In genomic region chr4:124079603-124080002, GRCm38 (mm10) we compare ENCODE assay signal across 28 mouse cellular contexts.
A peak's percentile ranks its signal among the peaks of the same experiment; 100 is the strongest.
DNase-seq lines count a peak whose midpoint lies in the region; ATAC-seq and TF ChIP-seq lines count a peak whose summit lies in the region.
"Had no signal": no experiment of that assay in that cellular context is flagged by ENCODE, and none has a peak within 500 bp of the region (broad histone marks: within the 10 kb centered on the region; RNA-seq: fewer than 3 reads in every experiment).

No protein-coding gene starts in this region.

- no peak overlapping the region for H3K4me2 ChIP-seq in intestine, embryonic 15.5 days (replicated peaks)
- H3K4me2 ChIP-seq in liver, embryonic 13.5 days: peak overlapping the region; percentile 24
- no peak overlapping the region for H3K4me2 ChIP-seq in stomach, embryonic 15.5 days
- H3K4me2 ChIP-seq: forebrain, embryonic 13.5 days; kidney, embryonic 15.5 days; limb, embryonic 13.5 days; midbrain, embryonic 15.5 days; neural tube, embryonic 15.5 days had no signal

- no peak overlapping the region for H3K27ac ChIP-seq in intestine, embryonic 15.5 days
- H3K27ac ChIP-seq in liver, embryonic 13.5 days: no peak overlapping the region
- no peak overlapping the region for H3K27ac ChIP-seq in stomach, embryonic 15.5 days
- H3K27ac ChIP-seq: forebrain, embryonic 13.5 days; kidney, embryonic 15.5 days; left cerebral cortex, adult 2 months; limb, embryonic 13.5 days; macrophage; midbrain, embryonic 10.5 days; midbrain, embryonic 15.5 days; neural tube, embryonic 15.5 days had no signal

- no peak overlapping the region for H3K9ac ChIP-seq in intestine, embryonic 15.5 days
- H3K9ac ChIP-seq in liver, embryonic 13.5 days: no peak overlapping the region
- no peak overlapping the region for H3K9ac ChIP-seq in stomach, embryonic 15.5 days
- H3K9ac ChIP-seq: forebrain, embryonic 13.5 days; kidney, embryonic 15.5 days; limb, embryonic 13.5 days; midbrain, embryonic 15.5 days; neural tube, embryonic 15.5 days had no signal

- peak; percentile 28; the same call in 1 of the 2 replicates for ATAC-seq in G1E (ENCODE audit: extremely low read depth, insufficient number of reproducible peaks, low FRiP score, poor library complexity, severe bottlenecking)
- peak; percentile 85 for ATAC-seq in intestine, embryonic 15.5 days
- peak; percentile 81 for ATAC-seq in liver, embryonic 13.5 days (ENCODE audit: low read depth)
- peak; percentile 27; the same call in 1 of the 2 replicates for ATAC-seq in stomach, embryonic 15.5 days (ENCODE audit: insufficient read depth, low FRiP score, low read depth)
- ATAC-seq: CD4-positive, CD25-positive, alpha-beta regulatory T cell, adult 4 months; forebrain, embryonic 13.5 days; hindbrain, embryonic 16.5 days; midbrain, embryonic 15.5 days had no signal

- H3K36me3 ChIP-seq in G1E (replicated peaks): no peaks in the 10 kb centered on the region
- H3K36me3 ChIP-seq in intestine, embryonic 15.5 days: no peaks in the 10 kb centered on the region
- H3K36me3 ChIP-seq in liver, embryonic 13.5 days: no peaks in the 10 kb centered on the region
- no peaks in the 10 kb centered on the region for H3K36me3 ChIP-seq in stomach, embryonic 15.5 days
- H3K36me3 ChIP-seq: kidney, embryonic 15.5 days; limb, embryonic 13.5 days; midbrain, embryonic 10.5 days; midbrain, embryonic 15.5 days; neural tube, embryonic 15.5 days had no signal

- no peaks in the 10 kb centered on the region for H3K9me3 ChIP-seq in G1E (replicated peaks)
- H3K9me3 ChIP-seq in intestine, embryonic 15.5 days: no peaks in the 10 kb centered on the region
- H3K9me3 ChIP-seq in liver, embryonic 13.5 days (replicated peaks): no peaks in the 10 kb centered on the region
- H3K9me3 ChIP-seq in stomach, embryonic 15.5 days: no peaks in the 10 kb centered on the region
- H3K9me3 ChIP-seq: forebrain, embryonic 13.5 days; kidney, embryonic 15.5 days; limb, embryonic 13.5 days; midbrain, embryonic 10.5 days; midbrain, embryonic 15.5 days; neural tube, embryonic 15.5 days had no signal

- H3K27me3 ChIP-seq in G1E (ENCODE audit: insufficient read depth, low read length): no peaks in the 10 kb centered on the region
- H3K27me3 ChIP-seq in intestine, embryonic 15.5 days (replicated peaks): no peaks in the 10 kb centered on the region
- no peaks in the 10 kb centered on the region for H3K27me3 ChIP-seq in liver, embryonic 13.5 days
- no peaks in the 10 kb centered on the region for H3K27me3 ChIP-seq in stomach, embryonic 15.5 days (replicated peaks)
- H3K27me3 ChIP-seq: kidney, embryonic 15.5 days; midbrain, embryonic 15.5 days had no signal

- no peak for DNase-seq in G1E (ENCODE audit: low spot score)
- no peak for DNase-seq in liver, embryonic 13.5 days
- no peak for DNase-seq in left cerebral cortex, adult 18-20 months (ENCODE audit: low spot score in 2 of 2)
- DNase-seq in adrenal gland, adult 18-20 months (ENCODE audit: low spot score in 2 of 2): no peak
- no peak for DNase-seq in embryo, embryonic 11 days
- DNase-seq: adrenal gland, postnatal 10 days; cerebellum, adult 8-10 months; cerebellum, postnatal 25 days; gastrocnemius, postnatal 10 days; heart, postnatal 14 days; kidney, postnatal 25 days; lung, adult 2 months; lung, postnatal 10 days; right cerebral cortex, adult 18-20 months; thymus, adult 2 months; thymus, postnatal 4 days had no signal

- no peak for TF ChIP-seq CTCF in G1E (IDR thresholded peaks at IDR 0.05; ENCODE audit: low read depth, low read length)

- WGBS in intestine, embryonic 15.5 days: 61% methylated on average over 3 of the region's 3 CpGs
- 41% methylated on average over 3 of the region's 3 CpGs for WGBS in liver, embryonic 13.5 days (ENCODE audit: insufficient replicate concordance)
- WGBS in stomach, embryonic 15.5 days: 61% methylated on average over 3 of the region's 3 CpGs

- peaks cover 9% of the 10 kb centered on the region for H3K4me1 ChIP-seq in G1E (ENCODE audit: insufficient read depth, low read depth, low read length)
- no peaks in the 10 kb centered on the region for H3K4me1 ChIP-seq in intestine, embryonic 15.5 days (replicated peaks)
- 0 out of 2 replicates have a peak, but pooled peaks cover 5% of the 10 kb centered on the region for H3K4me1 ChIP-seq in liver, embryonic 13.5 days (replicated peaks)
- no peaks in the 10 kb centered on the region for H3K4me1 ChIP-seq in stomach, embryonic 15.5 days
- H3K4me1 ChIP-seq: kidney, embryonic 15.5 days; limb, embryonic 13.5 days; midbrain, embryonic 10.5 days; midbrain, embryonic 15.5 days; neural tube, embryonic 15.5 days had no signal

- H3K4me3 ChIP-seq in G1E (ENCODE audit: low read depth, low read length): no peak overlapping the region
- no peak overlapping the region for H3K4me3 ChIP-seq in intestine, embryonic 15.5 days (replicated peaks)
- no peak overlapping the region for H3K4me3 ChIP-seq in liver, embryonic 13.5 days (replicated peaks)
- no peak overlapping the region for H3K4me3 ChIP-seq in stomach, embryonic 15.5 days (replicated peaks)
- H3K4me3 ChIP-seq: forebrain, embryonic 13.5 days; kidney, embryonic 15.5 days; left cerebral cortex, adult 2 months; limb, embryonic 13.5 days; midbrain, embryonic 10.5 days; midbrain, embryonic 15.5 days; neural tube, embryonic 15.5 days had no signal

Comparison
In these comparisons a context has a peak if more than half of its experiments do, and no peak if none do; other contexts are left out.
1. ATAC-seq: peak in every context shown above with its lines; median percentile 85 in intestine, embryonic 15.5 days; 81 in liver, embryonic 13.5 days; 28 in G1E; 27 in stomach, embryonic 15.5 days.